Mouse (Mus musculus): ENCODE measurements around the gene Col12a1.

The Col12a1 gene

GRCm38 (mm10) chr9:79605722-79606121, 112.9 kb downstream of the Col12a1 start:
- in situ Hi-C loops (cut with MboI, MseI): no loop called here

DNA sequence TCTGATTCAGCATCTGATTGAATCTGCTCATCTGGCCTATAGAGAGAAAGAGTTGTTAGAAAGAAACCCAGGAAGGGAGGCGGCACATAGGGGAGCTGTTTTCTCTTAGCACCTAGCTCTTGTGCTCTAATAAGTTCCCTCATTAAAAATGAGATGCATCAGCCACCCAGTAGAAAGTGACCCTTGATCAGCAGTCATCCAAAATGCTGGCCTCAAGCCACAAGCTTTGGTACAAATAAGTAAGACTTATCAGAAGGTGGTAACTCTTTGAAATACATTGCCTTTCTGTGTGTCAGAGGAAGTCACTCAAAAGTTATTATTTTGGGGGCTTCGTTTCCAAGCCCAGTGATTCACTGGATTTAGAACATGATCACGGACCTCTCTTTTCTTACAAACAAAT, 114.1 kb downstream of the Col12a1 start:
- in situ Hi-C loops (cut with MboI, MseI): no loop called here

- in situ Hi-C loops (cut with MboI, MseI): no loop called here
Observed at GRCm38 (mm10) chr9:79603448-79603847, 115.2 kb downstream of the Col12a1 start.

DNA sequence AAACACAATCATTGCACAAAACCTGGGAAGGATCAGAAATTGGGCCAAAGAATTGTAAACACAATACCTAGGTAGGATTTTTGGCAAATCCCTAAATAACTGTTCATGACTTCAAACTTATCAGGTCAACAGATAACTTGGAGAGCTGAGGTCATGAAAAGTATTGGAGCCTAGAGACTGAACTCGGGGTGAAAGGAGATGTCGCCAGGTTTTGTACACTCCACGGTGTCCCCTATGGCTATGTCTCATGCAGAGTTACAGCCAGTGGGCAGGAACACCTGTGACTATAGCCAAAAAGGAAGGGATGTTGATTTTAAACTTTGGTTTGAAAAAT, 118.4 kb downstream of the Col12a1 start:
- in situ Hi-C loops (cut with MboI, MseI): no loop called here

GRCm38 (mm10) chr9:79599395-79600236, 119.0 kb downstream of the Col12a1 start:
- in situ Hi-C loops (cut with MboI, MseI): no loop called here

GRCm38 (mm10) chr9:79598578-79598977, 120.1 kb downstream of the Col12a1 start:
- in situ Hi-C loops (cut with MboI, MseI): no loop called here

- in situ Hi-C loops (cut with MboI, MseI): no loop called here
Observed at GRCm38 (mm10) chr9:79586415-79587195, 132.0 kb downstream of the Col12a1 start.

DNA sequence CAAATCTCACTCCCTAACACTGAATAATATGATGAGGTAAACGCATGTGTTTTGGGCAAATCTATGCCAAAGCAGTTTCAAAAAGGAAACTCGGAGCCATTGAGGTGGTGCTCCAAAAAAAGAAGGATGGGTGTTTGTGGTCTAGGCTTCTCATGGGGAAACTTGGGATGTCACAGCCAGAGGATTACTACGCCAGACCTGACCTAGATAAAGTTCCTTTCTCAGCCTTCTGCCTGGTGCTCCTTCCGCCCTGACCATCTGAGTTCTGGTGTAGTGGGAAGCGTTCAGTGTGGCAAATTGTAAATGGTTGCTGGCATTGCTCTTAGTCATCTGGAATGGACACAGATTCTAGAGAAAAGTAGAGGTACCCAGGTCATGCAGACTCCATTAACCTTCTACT, 151.8 kb downstream of the Col12a1 start:
- in situ Hi-C loops (cut with MboI, MseI): no loop called here

DNA sequence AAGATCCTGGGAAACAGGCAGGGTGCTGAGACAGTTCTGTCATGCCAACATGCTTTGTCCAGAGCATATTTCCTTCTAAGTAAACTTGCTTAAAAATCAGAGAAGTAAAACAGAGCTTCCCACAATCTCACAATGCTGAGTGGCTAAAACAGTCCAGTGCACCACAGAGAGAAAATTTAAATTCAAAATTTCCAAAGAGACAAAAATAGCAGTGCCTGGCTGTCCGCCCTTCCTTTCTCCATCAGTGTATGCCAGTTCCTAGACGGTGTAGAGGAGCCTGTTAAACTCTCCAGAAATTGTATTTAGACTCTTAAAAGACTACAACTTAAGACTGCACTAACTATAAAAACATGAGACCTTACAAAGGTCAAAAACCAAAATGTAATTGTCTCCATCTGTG, 165.3 kb downstream of the Col12a1 start:
- in situ Hi-C loops (cut with MboI, MseI): no loop called here

All from T-helper 2 cell (primary cell).